Mouse (Mus musculus) liver, adult (tissue): ENCODE data around the gene Ccdc40.

ENCODE experiments used
- GATA4 ChIP-seq: IDR thresholded peaks from 2 replicates; pipeline ENCODE4 v1.6.1; 2014; ENCODE audit warnings: mild to moderate bottlenecking, low read length; ENCODE audit not compliant: insufficient replicate concordance

Ccdc40 gene

GRCm38 (mm10) chr11:119198564-119199232 is 29.7 kb upstream of the Ccdc40 start:
- no peak for TF ChIP-seq GATA4

GRCm38 (mm10) chr11:119199233-119199601 is 29.2 kb upstream of the Ccdc40 start:
- no peak for TF ChIP-seq GATA4

DNA sequence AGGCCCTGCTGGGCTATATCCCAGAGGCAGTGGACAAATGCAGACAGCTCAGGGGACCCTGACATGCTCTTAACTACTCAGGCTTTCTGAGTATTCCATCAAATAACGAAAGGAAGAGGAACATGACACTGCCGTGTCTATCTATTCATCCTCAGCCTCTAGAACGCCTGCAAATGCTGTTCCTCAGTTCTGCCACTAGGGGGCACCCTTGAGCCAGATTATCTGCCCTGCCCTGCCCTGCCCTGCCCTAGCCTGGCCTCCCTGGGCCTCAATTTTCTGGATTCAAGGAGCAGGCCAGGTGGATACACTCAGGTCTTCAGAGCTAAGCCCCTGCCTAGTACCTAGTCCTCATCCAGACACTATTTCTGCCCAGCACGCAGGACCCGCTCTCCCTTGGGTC is 24.9 kb upstream of the Ccdc40 start:
- TF ChIP-seq GATA4 = no peak

DNA sequence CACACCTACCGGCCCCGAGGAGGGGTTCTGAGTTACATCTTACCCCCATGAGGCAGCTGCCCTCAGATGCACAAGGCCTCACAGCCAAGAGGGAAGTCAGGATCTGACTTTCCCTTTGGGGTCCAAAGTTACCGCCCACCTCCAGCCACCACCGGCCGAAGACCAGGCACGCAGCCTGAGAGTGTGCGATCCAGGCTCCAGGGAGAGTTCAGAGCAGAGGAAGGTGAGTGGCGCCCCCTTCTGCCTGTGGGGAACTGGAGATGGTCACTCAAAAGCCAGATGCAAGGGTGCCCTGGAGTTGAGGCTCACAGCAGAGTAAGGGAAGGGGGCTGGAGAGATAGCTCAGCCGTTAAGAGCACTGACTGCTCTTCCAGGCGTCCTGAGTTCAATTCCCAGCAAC is 22.6 kb upstream of the Ccdc40 start:
- no peak for TF ChIP-seq GATA4

GRCm38 (mm10) chr11:119206562-119206961 is 21.8 kb upstream of the Ccdc40 start:
- TF ChIP-seq GATA4 = no peak

DNA sequence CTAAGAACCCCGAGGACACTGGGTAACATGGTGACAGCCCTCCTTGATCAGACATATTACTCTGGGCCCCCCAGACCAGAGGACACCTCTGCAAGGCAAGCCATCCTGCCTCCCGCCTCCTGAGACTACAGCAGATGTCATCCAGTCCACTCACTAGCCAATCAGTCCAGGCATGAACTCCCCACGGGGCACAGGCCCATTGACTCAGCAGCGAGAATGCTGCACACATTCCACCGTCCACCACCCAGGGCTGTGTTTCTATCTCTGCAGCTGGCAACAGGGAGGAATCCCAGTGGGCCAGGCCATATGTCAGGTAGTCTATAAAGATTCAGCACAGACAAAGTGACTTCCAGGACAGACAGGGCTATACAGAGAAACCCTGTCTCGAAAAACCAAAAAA is 20.4 kb upstream of the Ccdc40 start:
- no peak for TF ChIP-seq GATA4

DNA sequence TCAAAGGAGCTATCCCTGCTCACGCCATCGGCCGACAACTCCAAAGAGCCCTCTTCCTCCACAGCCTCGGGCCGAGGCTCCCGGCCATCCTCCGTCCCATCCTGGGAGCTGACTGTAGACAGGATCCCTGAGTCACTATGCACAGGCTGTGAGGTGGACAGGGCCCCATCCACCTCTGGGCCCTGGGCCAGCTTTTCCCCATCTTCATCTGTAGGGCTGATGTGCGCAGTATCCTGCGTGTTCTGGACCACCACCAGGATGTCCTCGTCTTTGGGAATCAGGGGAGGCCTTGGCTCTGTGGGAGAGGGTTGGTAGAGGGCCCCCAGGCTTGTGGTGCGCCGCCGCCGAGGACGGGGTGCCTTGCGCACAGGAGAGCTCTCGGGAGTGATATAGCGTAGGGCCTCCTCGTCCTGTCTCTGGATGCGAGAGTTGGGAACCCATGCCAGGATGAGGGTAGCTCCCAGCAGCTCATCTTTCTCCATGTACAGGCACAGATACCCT is 19.5 kb upstream of the Ccdc40 start:
- no peak for TF ChIP-seq GATA4

GRCm38 (mm10) chr11:119209371-119210025 is 18.9 kb upstream of the Ccdc40 start:
- no peak for TF ChIP-seq GATA4

- TF ChIP-seq GATA4 = no peak
These were observed 17.9 kb upstream of the Ccdc40 start for GRCm38 (mm10) chr11:119210321-119211100.

DNA sequence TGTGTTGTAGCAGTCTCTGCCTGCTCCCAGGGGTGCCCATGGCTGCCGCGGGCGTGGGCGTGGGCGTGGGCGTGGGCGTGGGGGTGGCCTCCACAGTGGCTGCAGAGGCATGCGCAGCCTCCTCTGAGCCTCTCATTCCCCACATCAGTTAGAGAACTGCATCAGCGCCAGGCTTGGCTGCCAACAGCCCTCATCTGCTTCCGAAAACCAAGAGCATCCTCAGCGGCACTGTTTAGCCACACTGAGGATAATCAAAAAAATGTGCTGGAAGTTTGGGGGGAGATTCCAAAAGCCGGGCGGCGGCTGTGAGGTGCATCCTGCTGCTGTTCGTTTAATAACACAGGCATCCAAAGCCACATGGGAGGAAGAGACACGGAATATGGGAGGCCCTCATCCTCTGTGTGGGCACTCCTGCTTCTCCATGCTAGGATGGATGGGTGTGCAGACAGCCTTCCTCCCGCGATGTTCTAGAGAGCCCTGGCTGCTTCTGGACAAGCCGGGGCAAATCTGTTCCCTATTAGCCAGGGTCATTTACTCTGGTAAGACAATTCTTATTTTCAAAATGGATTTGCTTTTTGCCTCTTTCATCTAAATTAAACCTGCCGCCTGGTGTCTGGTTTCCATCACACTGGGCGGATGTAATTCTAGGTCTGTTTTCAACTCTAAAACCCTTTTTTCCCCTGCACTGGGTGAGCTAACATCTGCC is 16.6 kb upstream of the Ccdc40 start:
- TF ChIP-seq GATA4 = no peak

- no peak for TF ChIP-seq GATA4
These were observed 15.0 kb upstream of the Ccdc40 start for GRCm38 (mm10) chr11:119213166-119213885.

- peak; percentile 98 for TF ChIP-seq GATA4
These were observed 13.1 kb upstream of the Ccdc40 start for GRCm38 (mm10) chr11:119215038-119215904.

- no peak for TF ChIP-seq GATA4
These were observed 12.4 kb upstream of the Ccdc40 start for GRCm38 (mm10) chr11:119215905-119216507.
